Mouse (Mus musculus) bone marrow, adult 2 months (tissue): Measurements from ENCODE around the gene H2al1m. TPM values are rescaled to one million over a fixed set of nuclear protein-coding genes. Genes with fewer than 3 reads are reported as not detected.
"Not testable (repeated sequence)": the region's sequence is repeated elsewhere in the genome, so short reads cannot be mapped to it uniquely, and the experiment has no call there.

ENCODE experiments used
- H3K27ac ChIP-seq: fragments of 200-500 bp; 2 replicates; pipeline ENCODE4 v1.5.1; 2012; ENCODE audit warnings: low read depth, mild to moderate bottlenecking, control low read depth, inconsistent platforms, low read length; ENCODE audit not compliant: control insufficient read depth, poor library complexity, insufficient read depth
- H3K4me1 ChIP-seq: fragments of 200-500 bp; 2 replicates; pipeline ENCODE4 v1.6.1; 2011; ENCODE audit warnings: low read length; ENCODE audit not compliant: control insufficient read depth, insufficient read depth
- H3K4me3 ChIP-seq: fragments of 200-500 bp; replicated peaks from 2 replicates; pipeline ENCODE3; 2011; ENCODE audit warnings: mild to moderate bottlenecking, low read depth, low read length, control low read depth; ENCODE audit not compliant: control insufficient read depth
- CTCF ChIP-seq: fragments of 200-500 bp; IDR thresholded peaks from 2 replicates; pipeline ENCODE4 v1.5.1; 2011; ENCODE audit warnings: low read length, control low read depth; ENCODE audit not compliant: control insufficient read depth, insufficient read depth
- POLR2A ChIP-seq: fragments of 200-500 bp; IDR thresholded peaks from 2 replicates; pipeline ENCODE4 v1.6.1; 2011; ENCODE audit warnings: low read depth, mild to moderate bottlenecking, control low read depth, low read length, borderline replicate concordance; ENCODE audit not compliant: control insufficient read depth
- WGBS: fragments of 180-500 bp; shearing (Covaris S2); methylation state at CpG from one replicate; pipeline ENCODE4 v1.1.7; 2018; 5-methylcytosine and 5-hydroxymethylcytosine counted together
- polyA plus RNA-seq: library from polyadenylated mRNA; stranded (reverse); fragments of >200 nt; gene quantifications from 2 replicates; pipeline ENCODE4 v1.2.4, GENCODE M21; 2011; ENCODE audit warnings: low replicate concordance; ENCODE audit not compliant: missing spikeins, insufficient read depth, insufficient read length

Gene H2al1m
- polyA plus RNA-seq, 1 experiment: 3.2 TPM

DNA sequence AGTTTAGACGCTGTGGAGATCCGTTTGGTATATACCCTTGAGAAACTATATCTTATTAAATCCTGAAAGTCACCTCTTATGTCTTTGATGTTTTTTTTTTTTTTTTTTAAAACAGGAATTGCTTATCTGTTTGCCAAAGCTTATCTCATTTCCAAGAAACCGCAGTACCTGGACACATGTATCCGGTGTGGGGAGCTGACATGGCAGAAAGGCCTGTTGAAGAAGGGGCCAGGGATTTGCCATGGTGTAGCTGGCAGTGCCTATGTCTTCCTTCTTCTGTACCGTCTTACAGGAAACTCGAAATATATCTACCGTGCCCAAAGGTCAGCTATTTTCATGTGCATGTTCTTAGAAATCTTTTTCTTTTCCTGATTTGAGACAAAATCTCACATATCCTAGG lies 25.7 kb upstream of the H2al1m start:
- H3K4me1 ChIP-seq: no peaks in the 10 kb centered on the region
- WGBS: 64% methylated on average over 7 of the region's 7 CpGs
- H3K27ac ChIP-seq: no peak overlapping the region
- no peak overlapping the region for H3K4me3 ChIP-seq
- no peak for TF ChIP-seq CTCF
- no peak for TF ChIP-seq POLR2A

DNA sequence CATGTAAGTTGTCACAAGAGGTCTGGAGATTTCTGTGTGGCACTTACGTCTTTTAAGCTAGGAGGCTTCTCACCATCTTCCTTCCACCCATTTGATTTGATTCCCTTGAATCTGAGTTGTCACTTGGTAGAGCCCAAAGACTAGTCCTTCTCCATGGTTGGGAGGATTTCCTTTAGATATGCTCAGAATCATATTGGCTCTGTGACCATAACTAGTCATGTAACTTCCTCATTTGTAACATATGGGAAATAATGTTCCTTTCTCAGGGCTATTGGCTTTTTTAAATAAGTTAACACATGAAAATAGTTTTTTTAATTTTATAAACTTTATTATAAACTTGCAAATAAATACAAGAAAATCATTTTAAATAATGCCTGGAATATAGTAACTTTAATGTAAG lies 24.3 kb upstream of the H2al1m start:
- Histone ChIP-seq H3K27ac (no peak overlapping the region), H3K4me1 (no peaks in the 10 kb centered on the region), H3K4me3 (no peak overlapping the region)
- 24% methylated on average over 1 of the region's 1 CpGs for WGBS
- no peak for TF ChIP-seq CTCF
- TF ChIP-seq POLR2A: no peak

DNA sequence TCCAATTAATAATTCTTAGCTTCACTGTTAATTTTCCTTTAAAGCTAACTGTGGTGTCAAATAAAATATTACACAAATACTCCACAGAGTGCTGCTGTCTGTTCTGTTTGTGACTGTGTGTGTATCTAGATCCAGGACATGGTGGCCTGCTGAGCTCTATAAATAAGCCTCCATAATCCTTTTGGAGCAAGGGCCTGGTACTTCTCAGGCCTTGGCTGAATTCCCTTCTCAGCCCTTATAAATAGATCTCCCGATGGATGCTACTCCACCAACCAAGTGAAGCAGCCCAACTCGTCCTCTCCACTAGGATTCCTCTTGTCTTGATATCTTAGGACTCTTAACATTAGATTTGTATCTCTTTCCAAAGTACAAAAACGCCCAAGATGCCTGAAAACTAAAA lies 12.5 kb upstream of the H2al1m start:
- H3K4me1 ChIP-seq: no peaks in the 10 kb centered on the region; the same call in 1 of the 2 replicates
- no peak overlapping the region for H3K27ac ChIP-seq
- no peak overlapping the region for H3K4me3 ChIP-seq
- WGBS: 64% methylated on average over 3 of the region's 3 CpGs
- TF ChIP-seq CTCF: no peak
- no peak for TF ChIP-seq POLR2A

DNA sequence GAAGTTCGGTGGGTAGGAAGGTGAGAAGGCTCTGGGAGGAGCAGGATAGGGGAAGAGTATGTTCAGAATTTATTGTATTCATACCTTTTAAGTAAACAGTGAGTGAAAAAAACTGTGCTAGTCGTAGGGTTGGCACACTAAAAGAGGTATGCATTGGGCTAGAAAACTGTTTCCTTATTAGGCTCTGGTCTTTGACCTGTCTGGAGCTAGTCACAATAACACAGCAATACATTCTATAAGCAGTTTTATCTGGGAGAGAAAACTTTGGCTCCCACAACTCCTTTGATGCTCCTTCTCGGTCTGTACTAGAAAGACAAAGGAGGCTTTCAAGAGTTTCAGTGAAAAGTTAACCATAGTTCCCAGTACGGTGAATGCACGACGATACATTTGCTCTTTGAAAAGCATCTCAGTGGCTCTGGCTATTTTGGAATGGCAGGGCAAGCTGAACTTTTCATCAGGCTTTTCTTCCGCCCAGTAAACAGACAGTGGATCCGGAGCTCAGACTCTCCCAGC lies 11.6 kb upstream of the H2al1m start:
- no peaks in the 10 kb centered on the region; the same call in 1 of the 2 replicates for H3K4me1 ChIP-seq
- peak overlapping the region; percentile 62 for H3K4me3 ChIP-seq
- peak overlapping the region; percentile 41; the same call in 1 of the 2 replicates for H3K27ac ChIP-seq
- TF ChIP-seq POLR2A (no peak), CTCF (no peak)
- 13% methylated on average over 8 of the region's 8 CpGs for WGBS

DNA sequence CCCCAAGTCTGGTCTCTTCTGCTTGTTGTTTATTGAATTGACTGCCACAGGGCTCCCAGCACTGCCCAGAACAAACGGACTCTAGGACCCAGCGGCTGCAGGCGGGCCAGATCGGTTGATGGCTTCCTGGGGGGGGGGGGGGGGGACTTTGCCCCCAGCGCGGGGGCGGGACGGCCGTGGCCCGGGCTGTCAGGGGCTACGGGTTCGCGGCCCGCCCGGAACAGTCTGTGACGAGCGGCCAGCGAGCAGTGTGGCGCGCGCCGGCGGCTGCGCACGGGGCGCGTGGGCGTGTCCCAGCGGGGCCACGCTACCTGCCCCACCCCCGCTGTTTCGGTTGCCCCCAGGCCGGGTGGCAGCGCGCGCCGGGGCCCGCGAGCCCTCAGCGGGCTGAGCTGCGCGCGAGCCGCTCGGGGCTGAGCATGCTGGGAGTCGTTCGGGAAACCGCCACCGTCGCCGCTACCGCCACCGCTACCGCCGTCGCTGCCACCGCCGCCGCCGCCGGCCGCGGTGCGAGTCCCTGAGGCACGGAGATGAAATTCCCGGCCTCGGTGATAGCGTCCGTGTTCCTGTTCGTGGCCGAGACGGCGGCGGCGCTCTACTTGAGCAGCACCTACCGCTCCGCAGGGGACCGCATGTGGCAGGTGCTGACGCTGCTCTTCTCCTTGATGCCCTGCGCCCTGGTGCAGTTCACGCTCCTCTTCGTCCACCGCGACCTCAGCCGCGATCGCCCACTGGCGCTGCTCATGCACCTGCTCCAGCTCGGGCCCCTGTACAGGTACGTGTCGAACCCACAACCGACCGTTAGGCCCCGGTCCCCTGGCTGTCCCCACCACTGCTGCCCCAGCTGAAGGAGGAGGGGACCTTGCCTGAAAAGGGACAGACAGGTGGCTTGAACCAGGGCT lies 10.9 kb upstream of the H2al1m start, which contains the start of gene Xk:
Gene Xk, plus strand, starts transcription at position 297 of the 902 bp plus-strand sequence.
- Histone ChIP-seq H3K27ac (peak within 1 kb of the TSS; percentile 96), H3K4me3 (peak within 1 kb of the TSS; percentile 62), H3K4me1 (no peaks in the 10 kb centered on the region; the same call in 1 of the 2 replicates)
- TF ChIP-seq CTCF: no peak
- peak; percentile 24; the same call in 1 of the 2 replicates for TF ChIP-seq POLR2A
- 8% methylated on average over 82 of the region's 94 CpGs for WGBS

DNA sequence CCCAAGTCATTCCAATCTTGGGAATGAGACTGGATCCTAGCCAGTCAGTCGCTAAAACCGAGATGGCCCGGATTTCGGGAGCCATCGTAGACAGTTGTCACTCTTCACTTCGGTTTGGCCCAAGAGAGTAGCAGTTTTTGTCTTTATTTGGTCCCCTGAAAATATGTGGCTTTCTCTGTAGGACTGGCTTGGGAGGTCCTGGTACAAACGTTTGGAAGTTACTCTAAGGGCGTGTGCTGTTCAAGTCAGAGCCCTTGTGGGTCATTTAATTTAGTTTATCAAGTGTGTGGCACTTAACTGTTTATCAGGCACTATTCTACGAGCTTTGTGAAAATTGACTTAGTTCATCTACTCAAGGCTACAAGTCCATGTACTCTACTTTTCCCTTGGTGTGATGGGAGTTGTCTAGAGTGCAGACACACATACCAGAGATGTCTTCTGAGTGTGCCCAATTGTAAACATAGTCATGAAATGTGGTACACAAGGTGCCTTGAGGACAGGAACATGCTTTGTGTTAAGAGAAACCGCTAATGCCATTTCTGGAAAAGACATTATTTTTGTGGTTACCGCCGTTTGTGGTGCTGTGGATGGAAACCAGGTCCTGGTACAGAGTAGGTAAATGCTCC lies 10.1 kb upstream of the H2al1m start:
- no peaks in the 10 kb centered on the region; the same call in 1 of the 2 replicates for H3K4me1 ChIP-seq
- 31% methylated on average over 12 of the region's 12 CpGs for WGBS
- H3K27ac ChIP-seq: peak overlapping the region; percentile 96
- no peak for TF ChIP-seq CTCF
- no peak for TF ChIP-seq POLR2A
- peak overlapping the region; percentile 62 for H3K4me3 ChIP-seq

DNA sequence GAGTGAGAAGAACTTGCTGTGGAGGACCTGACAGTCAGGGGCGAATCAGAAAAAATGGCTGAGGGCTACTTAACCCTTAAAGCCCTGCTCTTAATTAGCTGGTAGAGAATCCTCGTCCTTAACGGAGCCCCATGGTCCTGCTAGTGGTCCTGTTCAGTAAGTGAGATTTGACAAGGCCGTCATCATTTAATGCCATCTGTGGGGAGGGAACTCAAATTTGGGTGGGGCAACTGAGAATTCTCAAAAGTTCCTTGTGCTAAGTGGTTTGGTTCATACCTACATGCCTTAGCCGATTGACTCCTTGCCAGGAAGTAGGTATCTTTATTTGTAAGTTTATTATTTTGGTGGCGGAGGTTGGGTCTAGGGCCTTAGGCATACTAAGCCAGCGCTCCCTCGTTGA lies 9.2 kb upstream of the H2al1m start:
- H3K27ac ChIP-seq: peak overlapping the region; percentile 43; the same call in 1 of the 2 replicates
- H3K4me1 ChIP-seq: no peaks in the 10 kb centered on the region; the same call in 1 of the 2 replicates
- 49% methylated on average over 8 of the region's 8 CpGs for WGBS
- TF ChIP-seq CTCF (no peak), POLR2A (no peak)
- peak overlapping the region; percentile 50 for H3K4me3 ChIP-seq

DNA sequence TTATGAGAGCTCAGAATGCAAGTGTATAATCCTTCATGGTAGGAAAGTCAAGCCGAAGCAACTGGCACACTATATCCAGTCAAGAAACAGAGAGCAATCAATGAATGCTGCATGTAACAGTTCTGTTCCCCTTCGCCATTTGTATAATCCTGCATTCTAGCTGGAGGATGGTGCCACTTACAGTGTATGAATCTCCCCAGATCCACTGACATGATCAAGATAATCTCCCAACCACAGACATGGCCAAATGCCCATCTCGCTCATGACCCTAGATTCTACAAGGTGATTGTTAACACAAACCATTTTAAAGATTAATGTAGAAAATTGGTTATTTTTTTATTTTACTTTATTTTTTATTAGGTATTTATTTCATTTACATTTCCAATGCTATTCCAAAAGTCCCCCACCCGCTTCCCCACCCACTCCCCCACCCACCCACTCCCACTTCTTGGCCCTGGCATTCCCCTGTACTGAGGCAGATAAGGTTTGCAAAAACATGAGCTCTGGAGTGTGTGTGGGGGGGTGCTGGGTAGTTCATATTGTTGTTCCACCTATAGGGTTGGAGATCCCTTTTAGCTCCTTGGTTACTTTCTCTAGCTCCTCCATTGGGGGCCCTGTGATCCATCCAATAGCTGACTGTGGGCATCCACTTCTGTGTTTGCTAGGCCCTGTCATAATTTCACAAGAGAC lies 9.7 kb downstream of the H2al1m start:
- WGBS: 74% methylated on average over 4 of the region's 4 CpGs
- H3K27ac ChIP-seq: not testable (repeated sequence)

More for the DNA sequence above, 9.7 kb downstream of the H2al1m start:
- H3K4me3 ChIP-seq, H3K4me1 ChIP-seq: not testable (repeated sequence)
